Mouse (Mus musculus) lung, postnatal 25 days (tissue): ENCODE measurements around the gene Fzd7.

ENCODE experiments used
- DNase-seq: peaks from one replicate; pipeline ENCODE4 v3.0.0; 2022; ENCODE audit warnings: low spot score

The Fzd7 gene

GRCm38 (mm10) chr1:59502355-59502754 is 20.1 kb downstream of the Fzd7 start:
- DNase-seq, result no peak

- DNase-seq, result no peak
Measured at GRCm38 (mm10) chr1:59503659-59504301, 21.6 kb downstream of the Fzd7 start.

- no peak for DNase-seq
Measured at GRCm38 (mm10) chr1:59504302-59504700, 22.1 kb downstream of the Fzd7 start.

- DNase-seq, result peak; percentile 76
Measured at GRCm38 (mm10) chr1:59508463-59509139, 26.4 kb downstream of the Fzd7 start.

- no peak for DNase-seq
Measured at GRCm38 (mm10) chr1:59511566-59512270, 29.5 kb downstream of the Fzd7 start.

- peak; percentile 84 for DNase-seq
Measured at GRCm38 (mm10) chr1:59516026-59516917, 34.0 kb downstream of the Fzd7 start, which contains the start of gene Gm973. Gene Gm973 (plus strand): TSS chr1:59516264.

- no peak for DNase-seq
Measured at GRCm38 (mm10) chr1:59520226-59520837, 38.1 kb downstream of the Fzd7 start.

- no peak for DNase-seq
Measured at GRCm38 (mm10) chr1:59522456-59522855, 40.2 kb downstream of the Fzd7 start.

GRCm38 (mm10) chr1:59523378-59523958 is 41.2 kb downstream of the Fzd7 start:
- DNase-seq, result no peak

GRCm38 (mm10) chr1:59524071-59524470 is 41.8 kb downstream of the Fzd7 start:
- DNase-seq, result no peak

GRCm38 (mm10) chr1:59524759-59525158 is 42.5 kb downstream of the Fzd7 start:
- DNase-seq, result no peak

GRCm38 (mm10) chr1:59527219-59527618 is 45.0 kb downstream of the Fzd7 start:
- DNase-seq, result no peak

- no peak for DNase-seq
Measured at GRCm38 (mm10) chr1:59534976-59535810, 53.0 kb downstream of the Fzd7 start.
